Mouse (Mus musculus) intestine, embryonic 15.5 days (tissue): ENCODE measurements around the gene Sh3pxd2a. TPM values are rescaled to one million over a fixed set of nuclear protein-coding genes. Genes with fewer than 3 reads are reported as not detected.
"Not testable (repeated sequence)": the region's sequence is repeated elsewhere in the genome, so short reads cannot be mapped to it uniquely, and the experiment has no call there.

Experiments
- ATAC-seq: fragments of 200-750 bp; cut with Nextera tagmentation; 2 replicates; pipeline ENCODE4 v1.8.0; 2017; ENCODE audit warnings: moderate TSS enrichment, moderate library complexity
- H3K27ac ChIP-seq: fragments of 300-500 bp; sonication (generic); 2 replicates; pipeline ENCODE4 v1.5.1; 2015; ENCODE audit warnings: mild to moderate bottlenecking, inconsistent platforms
- H3K27me3 ChIP-seq: fragments of 300-500 bp; sonication (generic); replicated peaks from 2 replicates; pipeline ENCODE4 v1.6.1; 2015; ENCODE audit warnings: inconsistent platforms
- H3K36me3 ChIP-seq: fragments of 300-500 bp; sonication (generic); 2 replicates; pipeline ENCODE4 v1.6.1; 2015; ENCODE audit warnings: inconsistent platforms
- H3K4me1 ChIP-seq: fragments of 300-500 bp; sonication (generic); replicated peaks from 2 replicates; pipeline ENCODE4 v1.6.1; 2015; ENCODE audit warnings: inconsistent platforms
- H3K4me2 ChIP-seq: fragments of 300-500 bp; sonication (generic); replicated peaks from 2 replicates; pipeline ENCODE4 v1.6.1; 2015; ENCODE audit warnings: mild to moderate bottlenecking, inconsistent platforms
- H3K4me3 ChIP-seq: fragments of 300-500 bp; sonication (generic); replicated peaks from 2 replicates; pipeline ENCODE4 v1.5.1; 2015; ENCODE audit warnings: inconsistent platforms
- H3K9ac ChIP-seq: fragments of 300-500 bp; sonication (generic); 2 replicates; pipeline ENCODE4 v1.6.1; 2015; ENCODE audit warnings: inconsistent platforms
- H3K9me3 ChIP-seq: fragments of 300-500 bp; sonication (generic); 2 replicates; pipeline ENCODE4 v1.6.1; 2016; ENCODE audit warnings: inconsistent platforms
- WGBS: fragments of 180-500 bp; shearing (Covaris S2); methylation state at CpG from one replicate; pipeline ENCODE4 v1.1.7; 2015; 5-methylcytosine and 5-hydroxymethylcytosine counted together
- polyA plus RNA-seq: library from polyadenylated mRNA; unstranded; fragments of >200 nt; fragmentation: Nextera tagmentation; extraction: Ambion mirVana; gene quantifications from 2 replicates; pipeline ENCODE4 v1.2.1, GENCODE M21; 2015

The Sh3pxd2a gene
- polyA plus RNA-seq, 1 experiment from 2014 or later: 5.0 TPM

DNA sequence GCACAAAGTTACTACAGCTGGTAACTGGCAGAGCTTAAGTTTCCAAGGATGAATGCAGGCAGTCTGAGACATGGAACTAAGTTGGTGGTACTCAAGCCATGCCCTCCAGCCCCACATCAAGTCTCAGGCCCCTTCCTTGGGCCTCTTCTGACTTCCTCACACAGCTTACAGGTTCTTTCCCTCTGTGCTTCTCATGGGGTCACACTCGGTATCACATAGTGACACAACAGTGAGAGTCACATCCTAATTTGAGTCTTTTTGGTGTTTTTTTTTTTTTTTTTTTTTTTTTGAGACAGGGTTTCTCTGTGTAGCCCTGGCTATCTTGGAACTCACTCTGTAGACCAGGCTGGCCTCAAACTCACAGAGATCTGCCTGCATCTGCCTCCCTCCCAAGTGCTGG, 69.4 kb downstream of the Sh3pxd2a start:
- not testable (repeated sequence) for ATAC-seq, H3K27ac ChIP-seq, H3K4me2 ChIP-seq, H3K36me3 ChIP-seq, H3K27me3 ChIP-seq, H3K4me3 ChIP-seq, H3K9ac ChIP-seq, H3K4me1 ChIP-seq, H3K9me3 ChIP-seq
- 83% methylated on average over 1 of the region's 1 CpGs for WGBS

DNA sequence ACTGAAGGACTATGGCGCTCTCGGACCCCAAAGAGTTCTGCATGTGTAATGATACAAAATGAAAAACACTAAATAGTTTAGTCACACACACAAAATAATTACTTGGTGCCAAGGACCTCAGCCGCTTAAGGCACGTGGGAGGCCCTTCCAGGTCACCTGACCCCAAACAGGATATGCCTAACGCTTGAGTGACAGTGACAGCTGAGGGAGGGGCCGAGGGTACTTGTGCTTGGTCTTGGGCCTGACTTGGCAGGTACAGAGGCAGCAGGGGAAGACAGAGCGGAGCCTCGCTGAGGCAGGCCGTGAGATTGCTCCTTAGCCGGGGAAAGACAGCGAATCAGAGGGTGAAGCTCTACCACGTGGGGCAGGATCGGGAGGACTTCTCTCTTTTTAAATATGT, 73.3 kb downstream of the Sh3pxd2a start:
- no peak overlapping the region for H3K27ac ChIP-seq
- WGBS: 80% methylated on average over 13 of the region's 13 CpGs
- H3K9ac ChIP-seq: no peak overlapping the region
- no peak overlapping the region for H3K4me2 ChIP-seq
- no peak for ATAC-seq
- H3K4me3 ChIP-seq: no peak overlapping the region
- H3K36me3 ChIP-seq: no peaks in the 10 kb centered on the region
- H3K9me3 ChIP-seq: no peaks in the 10 kb centered on the region
- H3K27me3 ChIP-seq: no peaks in the 10 kb centered on the region
- peaks cover 23% of the 10 kb centered on the region for H3K4me1 ChIP-seq

- ATAC-seq: no peak
- Histone ChIP-seq H3K4me1 (peaks cover 35% of the 10 kb centered on the region), H3K9ac (0 out of 2 replicates have a peak overlapping the region, but pooled peaks have one; percentile 8), H3K36me3 (no peaks in the 10 kb centered on the region), H3K9me3 (no peaks in the 10 kb centered on the region), H3K4me3 (no peak overlapping the region), H3K4me2 (no peak overlapping the region), H3K27ac (peak overlapping the region; percentile 76), H3K27me3 (no peaks in the 10 kb centered on the region)
- WGBS: 60% methylated on average over 3 of the region's 3 CpGs
These were observed 76.3 kb downstream of the Sh3pxd2a start for GRCm38 (mm10) chr19:47387887-47388286.

GRCm38 (mm10) chr19:47387395-47387794, 76.8 kb downstream of the Sh3pxd2a start:
- H3K9me3 ChIP-seq: no peaks in the 10 kb centered on the region
- no peaks in the 10 kb centered on the region for H3K27me3 ChIP-seq
- no peak for ATAC-seq
- H3K9ac ChIP-seq: no peak overlapping the region
- peaks cover 35% of the 10 kb centered on the region for H3K4me1 ChIP-seq
- no peak overlapping the region for H3K4me3 ChIP-seq
- 35% methylated on average over 6 of the region's 6 CpGs for WGBS
- H3K4me2 ChIP-seq: no peak overlapping the region
- H3K36me3 ChIP-seq: no peaks in the 10 kb centered on the region
- peak overlapping the region; percentile 76 for H3K27ac ChIP-seq

DNA sequence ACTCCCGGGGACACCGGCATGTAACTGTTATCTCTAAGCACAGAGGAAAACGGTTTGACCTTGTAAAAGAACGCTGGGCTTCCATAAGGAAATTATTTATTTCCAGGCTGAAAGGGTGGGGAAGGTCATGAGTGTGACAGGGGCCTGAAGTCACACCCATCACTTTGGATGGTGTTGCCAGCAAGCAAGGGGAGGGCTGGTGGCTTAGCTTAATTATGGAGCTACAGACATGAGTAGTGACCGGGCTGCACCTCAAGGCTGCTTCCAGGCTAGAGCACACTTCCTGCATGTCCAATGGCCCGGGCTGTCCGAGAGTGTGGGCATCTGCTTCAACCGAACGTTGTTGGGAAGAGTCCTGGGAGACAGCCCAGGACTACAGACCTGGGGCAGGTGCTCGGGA, 78.2 kb downstream of the Sh3pxd2a start:
- peak; percentile 26; the same call in 1 of the 2 replicates for ATAC-seq
- no peaks in the 10 kb centered on the region for H3K27me3 ChIP-seq
- no peak overlapping the region for H3K9ac ChIP-seq
- H3K36me3 ChIP-seq: no peaks in the 10 kb centered on the region
- peaks cover 35% of the 10 kb centered on the region for H3K4me1 ChIP-seq
- no peak overlapping the region for H3K4me3 ChIP-seq
- 0 out of 2 replicates have a peak overlapping the region, but pooled peaks have one; percentile 22 for H3K27ac ChIP-seq
- WGBS: 62% methylated on average over 10 of the region's 10 CpGs
- H3K4me2 ChIP-seq: no peak overlapping the region
- H3K9me3 ChIP-seq: no peaks in the 10 kb centered on the region

DNA sequence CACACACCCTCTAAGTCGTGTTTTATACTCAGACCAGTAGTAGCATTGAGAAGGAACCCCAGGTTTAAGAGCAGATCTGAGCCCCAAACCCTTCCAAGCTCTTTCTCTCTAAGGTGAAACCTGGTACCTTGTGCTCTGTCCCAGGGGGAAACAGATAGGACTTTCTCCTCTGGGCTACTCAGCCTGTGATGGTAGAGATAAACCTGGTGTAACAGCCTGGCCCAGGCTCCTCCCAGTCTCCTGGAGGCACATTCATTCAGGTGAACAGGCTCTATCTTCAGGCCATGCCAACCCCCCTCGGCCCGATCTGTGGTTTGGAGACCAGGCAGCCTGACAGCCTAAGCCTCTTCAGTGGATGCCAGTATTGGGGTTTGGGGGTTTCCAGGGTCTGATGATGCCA, 79.6 kb downstream of the Sh3pxd2a start:
- ATAC-seq: peak; percentile 66; the same call in 1 of the 2 replicates
- H3K4me1 ChIP-seq: peaks cover 35% of the 10 kb centered on the region
- no peak overlapping the region for H3K4me3 ChIP-seq
- H3K9ac ChIP-seq: no peak overlapping the region
- no peak overlapping the region for H3K4me2 ChIP-seq
- no peaks in the 10 kb centered on the region for H3K36me3 ChIP-seq
- no peaks in the 10 kb centered on the region for H3K27me3 ChIP-seq
- no peak overlapping the region for H3K27ac ChIP-seq
- 79% methylated on average over 3 of the region's 3 CpGs for WGBS
- no peaks in the 10 kb centered on the region for H3K9me3 ChIP-seq

DNA sequence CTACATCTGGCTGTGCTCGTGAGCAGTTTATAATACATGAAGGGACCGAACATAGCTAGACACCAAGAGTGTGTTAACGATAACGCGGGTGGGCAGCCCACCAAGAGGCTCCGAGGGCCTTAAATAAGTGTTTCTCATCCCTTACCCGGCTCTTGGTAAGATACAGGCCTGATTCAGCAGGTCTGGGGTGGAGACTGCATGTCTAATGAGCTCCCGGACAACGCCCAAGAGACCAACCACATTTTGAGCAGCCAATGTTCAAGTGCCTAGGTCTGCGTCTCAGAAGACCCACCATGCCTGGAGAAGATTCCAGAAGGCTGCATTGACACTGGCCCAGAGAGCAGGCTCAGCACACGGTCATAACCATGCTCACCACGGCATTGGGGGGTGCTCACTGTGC, 80.2 kb downstream of the Sh3pxd2a start:
- no peak for ATAC-seq
- H3K4me2 ChIP-seq: no peak overlapping the region
- H3K9ac ChIP-seq: no peak overlapping the region
- H3K4me1 ChIP-seq: peaks cover 41% of the 10 kb centered on the region
- H3K27me3 ChIP-seq: no peaks in the 10 kb centered on the region
- H3K4me3 ChIP-seq: no peak overlapping the region
- H3K27ac ChIP-seq: no peak overlapping the region
- H3K36me3 ChIP-seq: no peaks in the 10 kb centered on the region
- no peaks in the 10 kb centered on the region for H3K9me3 ChIP-seq
- 88% methylated on average over 12 of the region's 12 CpGs for WGBS

DNA sequence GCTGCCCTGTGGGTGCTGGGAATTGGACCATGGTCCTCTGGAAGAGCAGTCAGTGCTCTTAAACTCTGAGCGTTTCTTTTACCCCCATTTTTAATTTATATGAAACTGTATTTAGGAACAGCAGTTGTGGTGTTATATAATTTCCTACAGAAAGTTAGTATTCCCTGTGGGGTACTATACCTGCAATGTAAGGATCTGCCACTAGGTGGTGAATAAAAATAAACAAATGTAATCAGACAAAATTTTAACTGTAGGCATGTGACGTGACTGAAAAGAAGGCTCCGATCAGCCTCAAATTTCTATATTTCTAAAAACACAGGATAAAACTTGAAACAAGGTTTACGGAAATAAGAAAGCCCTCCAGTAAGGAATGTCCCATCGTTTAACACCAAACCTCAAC, 81.9 kb downstream of the Sh3pxd2a start:
- Histone ChIP-seq H3K9ac (no peak overlapping the region), H3K36me3 (no peaks in the 10 kb centered on the region), H3K27ac (no peak overlapping the region), H3K4me3 (no peak overlapping the region), H3K4me1 (peaks cover 33% of the 10 kb centered on the region), H3K9me3 (no peaks in the 10 kb centered on the region), H3K27me3 (no peaks in the 10 kb centered on the region), H3K4me2 (no peak overlapping the region)
- WGBS: 77% methylated on average over 5 of the region's 5 CpGs
- ATAC-seq: no peak

GRCm38 (mm10) chr19:47381011-47381410, 83.2 kb downstream of the Sh3pxd2a start:
- no peak for ATAC-seq
- WGBS: 93% methylated on average over 15 of the region's 15 CpGs
- H3K9me3 ChIP-seq: no peaks in the 10 kb centered on the region
- H3K36me3 ChIP-seq: no peaks in the 10 kb centered on the region
- no peaks in the 10 kb centered on the region for H3K27me3 ChIP-seq
- no peak overlapping the region for H3K27ac ChIP-seq
- H3K4me1 ChIP-seq: peaks cover 21% of the 10 kb centered on the region
- no peak overlapping the region for H3K9ac ChIP-seq
- H3K4me2 ChIP-seq: no peak overlapping the region
- no peak overlapping the region for H3K4me3 ChIP-seq

DNA sequence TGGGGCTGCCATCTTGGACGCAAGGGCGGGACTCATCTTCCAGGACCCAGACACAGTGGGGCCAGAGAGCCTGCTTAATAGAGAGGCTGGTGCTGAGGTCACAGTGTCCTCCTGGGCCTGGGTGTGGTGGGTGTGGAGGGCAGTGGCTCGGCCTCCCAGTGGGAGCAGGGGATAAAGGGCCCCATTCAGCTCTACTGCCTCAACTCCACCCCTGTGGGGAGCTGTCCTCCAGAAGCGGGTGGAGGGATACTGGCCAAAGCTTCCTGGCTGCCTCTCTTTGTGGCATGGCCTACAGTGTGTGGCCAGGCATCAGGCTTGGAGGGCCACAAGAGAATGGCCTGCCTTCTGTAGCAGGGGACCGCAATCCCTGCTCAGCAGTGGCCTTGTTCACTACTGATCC, 85.1 kb downstream of the Sh3pxd2a start:
- peak; percentile 84 for ATAC-seq
- Histone ChIP-seq H3K36me3 (no peaks in the 10 kb centered on the region), H3K27ac (0 out of 2 replicates have a peak overlapping the region, but pooled peaks have one; percentile 17), H3K27me3 (no peaks in the 10 kb centered on the region), H3K4me3 (no peak overlapping the region), H3K4me1 (peaks cover 7% of the 10 kb centered on the region; the same call in 1 of the 2 replicates), H3K9me3 (no peaks in the 10 kb centered on the region), H3K4me2 (no peak overlapping the region), H3K9ac (no peak overlapping the region)
- WGBS: 69% methylated on average over 5 of the region's 5 CpGs

DNA sequence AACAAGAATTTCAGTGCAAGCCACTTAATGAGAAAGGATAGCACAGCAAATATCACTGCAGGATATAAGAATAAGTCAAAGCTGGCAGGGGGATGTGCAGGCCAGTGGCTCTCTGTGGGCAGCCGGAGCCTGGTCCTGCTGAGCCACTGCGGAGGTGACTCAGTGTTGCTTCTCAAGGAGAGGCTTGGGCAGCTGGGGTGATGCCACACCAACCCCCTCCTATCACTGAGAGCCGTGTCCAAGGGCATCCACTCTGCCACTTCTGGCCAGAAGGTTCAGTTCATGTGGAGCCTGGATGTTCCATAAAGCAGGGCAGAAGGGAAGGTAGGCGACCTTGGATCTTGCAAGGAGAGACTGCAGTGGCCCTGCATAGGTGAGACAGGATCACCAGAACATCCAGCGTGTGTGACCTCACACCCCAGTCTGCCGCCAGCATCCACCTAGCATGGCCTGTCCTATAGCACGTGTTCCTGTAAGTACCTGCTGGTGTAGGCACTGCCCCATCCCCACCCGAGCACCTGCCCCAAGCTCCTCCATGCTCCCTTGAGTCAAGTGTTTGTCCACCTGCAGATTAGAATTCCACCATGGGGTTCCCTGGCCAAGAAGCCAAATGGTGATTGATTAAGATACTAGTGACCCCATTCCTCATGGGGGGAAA, 89.2 kb downstream of the Sh3pxd2a start:
- WGBS: 92% methylated on average over 8 of the region's 8 CpGs
- Histone ChIP-seq H3K9ac (no peak overlapping the region), H3K36me3 (no peaks in the 10 kb centered on the region), H3K4me2 (no peak overlapping the region), H3K4me1 (peaks cover 7% of the 10 kb centered on the region; the same call in 1 of the 2 replicates), H3K9me3 (no peaks in the 10 kb centered on the region), H3K27me3 (no peaks in the 10 kb centered on the region), H3K4me3 (no peak overlapping the region), H3K27ac (no peak overlapping the region)
- ATAC-seq: no peak

GRCm38 (mm10) chr19:47374440-47374839, 89.8 kb downstream of the Sh3pxd2a start:
- no peak overlapping the region for H3K4me3 ChIP-seq
- no peaks in the 10 kb centered on the region for H3K36me3 ChIP-seq
- peaks cover 10% of the 10 kb centered on the region for H3K4me1 ChIP-seq
- H3K27me3 ChIP-seq: no peaks in the 10 kb centered on the region
- no peaks in the 10 kb centered on the region for H3K9me3 ChIP-seq
- H3K9ac ChIP-seq: no peak overlapping the region
- WGBS: 45% methylated on average over 4 of the region's 4 CpGs
- H3K4me2 ChIP-seq: no peak overlapping the region
- H3K27ac ChIP-seq: no peak overlapping the region
- ATAC-seq: peak; percentile 35; the same call in 1 of the 2 replicates

DNA sequence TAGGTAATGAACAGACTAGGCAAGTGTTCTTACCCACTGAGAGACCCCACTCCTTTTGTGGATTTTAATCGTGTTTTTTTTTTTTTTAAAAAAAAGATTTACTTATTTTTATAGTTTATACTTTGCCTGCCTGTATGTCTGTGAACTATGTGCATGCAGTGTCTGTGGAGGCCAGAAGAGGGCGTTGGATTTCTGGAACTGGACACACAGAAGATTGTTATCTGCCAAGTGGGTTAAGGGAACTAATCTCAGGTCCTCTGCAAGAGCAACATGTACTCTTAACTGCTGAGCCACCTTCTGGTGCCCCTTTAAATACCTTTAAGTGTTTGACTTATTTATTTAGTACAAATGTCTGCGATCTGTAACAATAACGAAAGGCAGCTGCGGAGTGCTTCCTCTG, 92.2 kb downstream of the Sh3pxd2a start:
- H3K36me3 ChIP-seq: no peaks in the 10 kb centered on the region
- H3K4me1 ChIP-seq: peaks cover 5% of the 10 kb centered on the region; the same call in 1 of the 2 replicates
- H3K27ac ChIP-seq: no peak overlapping the region
- H3K9ac ChIP-seq: no peak overlapping the region
- ATAC-seq: no peak
- no peaks in the 10 kb centered on the region for H3K27me3 ChIP-seq
- no peaks in the 10 kb centered on the region for H3K9me3 ChIP-seq
- no peak overlapping the region for H3K4me3 ChIP-seq
- no peak overlapping the region for H3K4me2 ChIP-seq
- 45% methylated on average over 5 of the region's 5 CpGs for WGBS
